Mouse (Mus musculus) thymus, postnatal 36 days (tissue): ENCODE data around the gene Srsf6.

Source experiments
- DNase-seq, 2 experiments: peaks; one replicate each; pipeline ENCODE4 v3.0.0; 2022; ENCODE audit warnings: mixed read lengths in 2 of 2

Srsf6 gene

GRCm38 (mm10) chr2:162932706-162933105 is 1.4 kb downstream of the Srsf6 start:
- no peak for DNase-seq

- no peak for DNase-seq
Measured at GRCm38 (mm10) chr2:162934421-162934820, 3.1 kb downstream of the Srsf6 start.

DNA sequence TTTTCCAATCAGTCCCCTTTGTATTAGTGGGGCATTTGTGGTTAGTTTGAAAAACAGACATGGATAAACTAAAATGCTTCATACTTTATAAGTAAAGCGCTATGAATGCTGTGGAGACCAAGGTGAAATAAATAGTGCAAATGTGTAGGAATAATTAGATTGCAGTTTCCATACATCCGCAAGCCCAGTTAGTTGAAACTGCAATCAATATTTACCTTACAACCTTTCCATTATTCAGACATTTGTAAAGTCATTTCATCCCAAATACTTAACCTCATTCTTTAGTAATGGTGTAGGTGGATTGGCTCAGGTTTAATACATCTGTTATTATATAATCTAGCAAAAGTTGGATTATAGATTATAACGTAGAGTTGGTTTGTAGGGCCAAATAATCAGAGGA is 4.4 kb downstream of the Srsf6 start:
- no peak for DNase-seq

DNA sequence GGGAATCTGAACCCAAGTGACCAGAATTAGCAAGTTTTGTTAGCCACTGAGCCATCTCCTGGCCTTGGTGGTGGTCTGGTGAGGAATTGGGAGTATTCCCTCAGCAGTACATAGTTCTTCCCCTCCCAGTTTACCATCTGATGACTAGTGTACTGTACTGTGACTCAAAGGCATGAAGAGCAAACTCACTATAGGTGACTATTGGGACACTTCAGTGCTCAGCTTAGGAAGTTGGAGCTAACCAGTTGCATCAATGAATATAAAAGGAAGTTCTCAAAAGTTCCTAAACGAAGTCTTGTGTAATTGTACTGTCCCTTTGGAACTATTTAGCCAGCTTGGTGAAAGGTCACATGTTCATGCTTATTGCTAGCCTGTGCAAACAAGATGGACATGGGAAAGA is 8.2 kb downstream of the Srsf6 start:
- DNase-seq: no peak

DNA sequence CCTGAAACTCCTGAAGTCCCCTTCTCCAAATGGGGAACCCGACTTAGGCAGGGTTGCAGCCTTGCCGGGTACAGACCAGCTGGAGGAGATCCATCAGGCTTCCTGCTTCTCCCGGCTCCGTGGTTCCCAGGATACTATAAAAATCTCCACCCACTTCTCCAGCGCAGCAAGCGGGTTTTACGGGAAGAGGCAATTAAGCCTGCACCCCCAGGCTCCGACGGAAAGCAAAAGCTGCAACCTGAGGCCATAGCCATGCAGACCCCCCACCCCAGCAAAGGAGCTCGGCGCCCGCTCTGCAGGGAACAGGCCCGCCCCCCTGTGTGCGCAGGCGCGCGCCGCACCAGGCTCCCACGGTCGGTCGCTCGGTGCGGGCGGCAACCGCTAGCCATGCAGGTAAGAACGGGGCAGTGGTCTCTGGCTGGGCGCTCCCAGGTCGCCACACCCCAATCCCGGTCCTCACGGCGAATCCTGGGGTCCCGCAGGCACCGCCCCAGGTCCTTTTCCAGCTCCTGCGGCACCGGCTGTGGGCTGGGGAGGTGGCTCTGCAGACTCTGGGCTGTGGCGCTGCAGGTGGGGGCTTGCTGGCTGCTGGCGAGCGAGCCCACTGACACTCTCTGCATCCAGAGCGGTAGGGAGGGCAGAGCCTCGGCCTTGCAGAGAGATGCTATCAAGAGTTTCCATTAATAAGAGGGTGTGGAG is 12.0 kb downstream of the Srsf6 start, which contains the start of gene L3mbtl1:
Gene L3mbtl1 (plus strand): TSS at position 325 of the 699 bp plus-strand sequence.
- DNase-seq: peak in 1 of 2 experiments; percentile 20

DNA sequence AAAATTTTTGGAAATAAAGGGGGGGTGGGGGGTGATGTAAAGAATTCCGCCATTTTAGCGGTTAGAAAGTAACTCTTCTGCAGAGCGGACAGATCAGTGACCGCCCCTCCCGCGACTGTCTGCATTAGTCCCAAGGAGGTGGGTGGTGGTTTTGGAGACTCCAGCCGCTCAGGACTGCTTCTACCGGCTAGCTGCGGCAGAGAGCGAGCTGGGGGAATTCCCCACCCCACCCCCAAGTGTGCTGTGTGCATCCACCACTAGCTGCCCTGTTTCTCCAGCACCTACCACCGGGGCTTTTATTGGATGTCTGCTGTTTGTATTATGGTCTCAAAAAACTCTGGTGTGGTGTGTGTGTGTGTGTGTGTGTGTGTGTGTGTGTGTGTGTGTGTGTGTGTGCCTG is 12.6 kb downstream of the Srsf6 start:
- DNase-seq: no peak

DNA sequence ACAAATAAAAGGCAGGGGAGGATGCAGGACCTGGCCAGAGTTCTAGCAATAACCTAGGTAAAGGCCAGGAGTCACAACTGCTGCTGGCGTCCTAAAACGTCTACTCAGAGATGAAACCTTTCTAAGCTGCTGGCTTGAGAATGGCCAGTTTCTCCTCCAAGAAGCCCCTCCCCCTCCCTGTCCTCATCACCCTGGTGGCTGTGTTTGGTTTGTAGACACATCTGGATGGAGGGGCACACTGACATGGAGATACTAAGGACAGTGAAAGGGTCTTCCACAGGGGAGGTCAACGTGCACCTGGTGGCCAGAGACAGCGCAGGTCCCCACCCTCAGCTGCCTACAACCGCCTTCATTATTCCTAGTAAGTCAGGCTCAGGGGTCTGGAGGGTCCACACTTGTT is 15.6 kb downstream of the Srsf6 start:
- DNase-seq: no peak

GRCm38 (mm10) chr2:162947736-162948135 is 16.4 kb downstream of the Srsf6 start:
- no peak for DNase-seq

GRCm38 (mm10) chr2:162948221-162948620 is 16.9 kb downstream of the Srsf6 start:
- DNase-seq: no peak

DNA sequence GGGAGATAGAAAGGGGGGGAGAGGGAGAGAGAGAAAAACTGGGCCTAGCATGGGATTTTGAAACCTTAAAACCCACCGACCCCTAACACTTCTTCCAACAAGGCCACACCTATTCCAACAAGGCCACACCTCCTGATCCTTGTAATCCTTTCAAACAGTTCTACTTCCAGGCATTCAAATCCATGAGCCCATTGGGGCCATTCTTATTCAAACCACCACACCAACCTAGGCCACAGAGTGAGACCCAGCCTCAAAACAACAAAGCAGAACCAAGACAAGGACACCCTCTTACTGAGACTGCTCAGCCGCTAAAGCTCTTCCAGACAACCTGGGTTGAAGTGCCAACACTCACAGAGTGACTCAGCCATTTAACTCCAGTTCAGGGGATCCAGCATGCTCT is 19.4 kb downstream of the Srsf6 start:
- DNase-seq: no peak

DNA sequence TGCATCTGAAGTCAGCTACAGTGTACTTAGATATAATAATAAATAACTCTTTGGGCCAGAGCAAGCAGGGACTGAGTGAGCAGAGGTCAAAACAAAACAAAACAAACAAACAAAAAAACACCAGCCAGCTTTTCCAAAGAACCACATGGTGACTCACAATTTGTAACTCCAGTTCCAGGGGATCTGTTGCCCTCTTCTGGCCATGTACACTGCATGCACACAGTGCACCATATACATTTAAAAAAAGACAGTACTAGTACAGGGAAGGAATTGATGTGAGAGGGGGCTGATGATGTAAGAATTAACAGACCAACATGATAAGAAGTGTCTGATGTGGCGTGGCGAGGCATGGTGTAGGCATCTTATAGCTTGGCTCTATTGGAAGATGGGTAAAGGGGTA is 25.5 kb downstream of the Srsf6 start:
- no peak for DNase-seq

GRCm38 (mm10) chr2:162961321-162961720 is 30.0 kb downstream of the Srsf6 start:
- DNase-seq: no peak

GRCm38 (mm10) chr2:162966734-162967133 is 35.4 kb downstream of the Srsf6 start:
- no peak for DNase-seq

- DNase-seq: peak; percentile 38 to 39
Measured at GRCm38 (mm10) chr2:162968357-162968756, 37.0 kb downstream of the Srsf6 start.

- DNase-seq: no peak
Measured at GRCm38 (mm10) chr2:162969101-162969500, 37.8 kb downstream of the Srsf6 start.

DNA sequence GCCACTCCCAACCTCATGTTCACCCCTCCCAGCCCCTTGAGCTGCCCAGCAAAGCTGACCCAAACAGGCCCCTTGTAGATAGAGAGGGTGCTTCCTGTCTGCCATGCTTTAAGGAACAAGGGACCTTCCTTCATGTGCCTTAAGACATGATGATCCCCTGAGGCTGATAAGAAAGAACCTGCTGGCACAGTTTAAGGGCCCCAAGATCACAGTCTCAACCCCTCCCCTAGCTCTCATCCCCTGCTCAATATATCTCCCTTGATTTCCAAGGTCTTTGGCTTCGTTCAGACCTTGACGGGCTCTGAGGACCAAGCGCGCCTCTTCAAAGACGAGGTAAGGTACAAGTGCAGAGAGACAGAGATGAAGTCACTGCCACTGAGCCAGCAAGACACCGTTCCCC is 39.6 kb downstream of the Srsf6 start:
- no peak for DNase-seq

GRCm38 (mm10) chr2:162972752-162973151 is 41.4 kb downstream of the Srsf6 start:
- no peak for DNase-seq

DNA sequence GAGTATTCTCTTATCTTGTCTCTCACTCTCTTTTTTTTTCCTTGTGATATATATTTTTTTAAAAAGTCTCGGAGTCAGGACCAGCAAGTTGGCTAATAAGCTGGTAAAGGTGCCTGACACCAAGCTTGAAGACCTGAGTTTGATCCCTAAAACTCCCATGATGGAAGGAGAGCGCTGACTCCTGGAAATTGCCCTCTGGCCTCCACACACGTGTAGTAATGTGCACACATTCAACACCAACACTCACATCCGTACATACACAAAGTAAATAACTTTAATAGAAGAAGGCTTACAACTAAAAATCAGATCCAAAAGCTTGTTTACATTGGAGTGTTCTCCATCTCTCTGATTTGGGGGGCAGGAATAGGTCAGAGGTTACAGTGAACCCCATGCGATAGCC is 41.9 kb downstream of the Srsf6 start:
- DNase-seq: no peak

GRCm38 (mm10) chr2:162973637-162974036 is 42.3 kb downstream of the Srsf6 start:
- no peak for DNase-seq

DNA sequence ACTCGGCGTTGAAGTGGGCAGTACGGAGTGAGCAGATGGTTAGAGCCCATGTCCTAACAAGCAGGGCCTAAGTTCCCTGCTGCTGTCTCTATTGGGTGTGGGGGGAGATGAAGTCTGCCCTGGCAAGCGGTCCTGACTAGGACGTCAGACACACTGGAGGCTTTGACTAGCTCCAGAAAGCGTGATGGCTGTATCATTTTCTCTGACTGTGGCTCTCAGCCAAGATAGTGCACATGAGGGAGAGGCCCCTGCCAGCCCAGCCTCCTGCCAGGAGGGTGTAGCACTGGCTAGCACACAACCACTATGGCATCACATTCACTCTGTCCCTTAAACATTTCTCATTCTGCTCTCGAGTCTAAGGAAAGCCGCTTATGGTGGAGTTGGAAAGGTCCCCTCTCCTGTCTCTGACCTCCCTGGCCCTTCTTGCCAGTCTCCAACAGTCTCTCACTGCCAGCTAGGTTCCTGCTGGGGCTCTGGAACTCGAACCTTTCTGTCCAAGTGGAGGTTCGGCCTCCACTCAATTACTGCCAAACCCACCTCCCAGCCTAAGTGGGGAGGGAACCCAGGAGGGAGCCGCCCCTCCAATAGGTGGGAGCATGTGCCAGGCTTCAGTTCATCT is 43.9 kb downstream of the Srsf6 start:
- DNase-seq: no peak

DNA sequence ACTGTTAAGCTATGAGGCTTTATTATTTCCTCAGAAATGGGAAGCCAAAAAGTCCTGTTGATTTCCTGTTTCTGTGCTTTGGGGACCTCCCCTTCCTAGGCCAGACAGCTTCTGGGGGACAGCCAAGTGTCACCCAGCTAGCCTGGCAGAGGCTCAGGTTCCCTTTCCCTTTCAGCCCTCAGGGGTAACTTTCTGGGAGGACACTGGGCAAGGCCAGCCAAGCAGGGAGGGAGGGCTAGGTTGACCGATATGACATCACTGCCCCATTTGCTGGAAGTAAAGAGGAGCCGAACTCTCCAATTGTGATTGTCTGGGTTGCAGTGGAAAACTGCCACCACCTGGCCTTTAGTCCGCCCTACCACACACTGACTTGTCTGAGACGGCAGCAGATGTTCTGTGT is 44.7 kb downstream of the Srsf6 start:
- no peak for DNase-seq

DNA sequence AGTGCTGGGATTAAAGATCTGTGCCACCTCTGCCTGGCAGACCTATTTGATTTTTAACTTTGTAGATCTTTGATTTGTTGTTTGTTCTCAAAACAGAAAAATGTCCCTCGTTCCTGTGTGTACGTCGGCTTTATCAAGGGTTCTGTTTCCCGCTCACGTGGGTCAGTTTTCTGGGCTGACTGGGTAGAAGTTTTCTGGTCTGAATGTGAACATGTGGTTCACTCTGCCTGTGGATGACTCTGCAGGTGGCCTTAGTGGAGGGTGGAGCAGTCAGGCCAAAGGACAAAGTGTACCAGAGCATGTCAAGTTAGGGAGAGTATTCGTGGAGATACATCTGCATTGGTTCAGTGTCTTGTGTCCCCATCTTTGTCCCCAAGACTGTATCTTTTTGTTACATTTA is 53.1 kb downstream of the Srsf6 start:
- DNase-seq: no peak

DNA sequence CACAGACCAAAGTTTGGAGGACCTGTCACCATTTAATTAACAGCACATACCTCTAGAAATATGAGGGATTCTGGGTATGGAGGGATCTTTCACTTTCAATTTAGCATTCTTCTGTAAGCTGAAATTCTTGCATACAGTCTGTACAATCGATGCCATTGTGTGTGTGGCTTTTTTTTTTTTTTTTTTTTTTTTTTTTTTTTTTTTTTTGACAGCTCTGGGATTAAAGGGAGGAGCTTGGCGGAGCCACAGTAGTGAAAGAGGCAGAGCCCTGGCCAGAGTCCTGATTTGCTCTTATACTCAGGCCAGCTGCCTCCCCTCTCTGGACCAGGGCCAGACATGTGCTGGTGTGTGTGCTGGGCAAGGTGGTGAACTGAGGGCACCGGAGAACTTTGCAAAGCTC is 54.6 kb downstream of the Srsf6 start:
- DNase-seq: no peak
